Mouse (Mus musculus) layer of hippocampus, postnatal 10 days (tissue): Measurements from ENCODE around the gene Dnajb13. TPM values are rescaled to one million over a fixed set of nuclear protein-coding genes. Genes with fewer than 3 reads are reported as not detected.

Experiments used
- DNase-seq, 2 experiments: peaks; one replicate each; pipeline ENCODE4 v3.0.0; 2021; ENCODE audit warnings: low spot score in 2 of 2
- total RNA-seq, 2 experiments: library from RNA; stranded (reverse); gene quantifications; 2 replicates each; pipeline ENCODE4 v1.2.3; 2021

The Dnajb13 gene
- total RNA-seq, 2 experiments from 2014 or later = 0.50 to 0.87 TPM

DNA sequence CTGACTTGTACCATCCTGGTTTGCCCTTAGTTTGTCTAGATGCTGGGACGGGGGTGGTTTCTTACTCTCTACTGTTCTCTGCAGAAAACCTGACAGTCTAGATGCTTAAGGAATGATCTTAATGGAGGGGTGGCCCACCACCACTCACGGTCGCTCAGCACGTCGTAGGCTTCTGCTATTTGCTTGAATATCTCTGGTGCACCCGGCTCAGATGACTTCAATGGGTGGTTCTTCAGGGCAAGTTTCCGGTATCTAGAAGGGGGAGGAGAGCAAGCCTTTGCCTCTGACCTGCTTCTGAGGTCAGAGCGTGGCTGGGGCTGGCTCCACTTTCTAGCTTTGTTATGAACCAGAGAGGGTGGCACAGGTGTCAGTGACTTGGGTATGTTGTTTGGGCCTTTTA lies 3.2 kb downstream of the Dnajb13 start:
- no peak for DNase-seq

DNA sequence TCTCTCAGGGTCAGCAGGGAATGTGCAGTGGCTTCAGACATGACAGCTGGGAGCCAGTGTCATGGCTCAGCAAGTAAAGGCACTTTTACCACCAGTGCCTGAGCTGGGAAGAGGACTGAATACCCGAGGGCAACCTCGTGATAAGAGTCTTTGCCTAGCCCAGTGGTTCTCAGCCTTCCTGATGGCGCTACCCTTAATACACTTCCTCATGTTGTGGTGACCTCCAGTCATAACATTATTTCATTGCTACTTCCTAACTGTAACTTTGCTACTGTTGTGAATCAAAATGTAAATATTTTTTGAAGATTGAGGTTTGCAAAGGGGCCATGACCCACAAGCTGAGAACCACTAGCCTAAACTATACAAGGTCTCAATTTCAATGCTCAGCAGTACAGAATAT lies 6.1 kb downstream of the Dnajb13 start:
- DNase-seq = no peak

DNA sequence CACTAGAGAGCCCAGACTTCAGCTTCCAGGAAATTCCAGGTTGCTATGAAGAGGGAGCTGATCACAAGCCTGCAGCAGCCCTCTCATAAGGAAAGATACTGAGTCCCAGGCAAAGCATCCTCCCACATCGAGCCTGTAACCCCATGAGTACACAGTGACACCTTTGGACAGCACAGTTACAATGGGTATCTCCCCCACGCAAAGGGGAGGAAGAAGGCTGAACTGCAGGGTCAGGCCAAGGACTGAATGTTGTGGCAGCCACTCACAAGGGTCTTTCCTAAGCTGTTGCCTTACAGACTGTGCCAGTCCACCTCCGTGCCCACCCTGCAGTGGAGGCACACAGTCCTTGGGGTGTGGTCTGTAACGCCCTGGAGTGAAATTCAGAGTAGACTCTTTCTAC lies 8.3 kb downstream of the Dnajb13 start:
- DNase-seq = no peak

DNA sequence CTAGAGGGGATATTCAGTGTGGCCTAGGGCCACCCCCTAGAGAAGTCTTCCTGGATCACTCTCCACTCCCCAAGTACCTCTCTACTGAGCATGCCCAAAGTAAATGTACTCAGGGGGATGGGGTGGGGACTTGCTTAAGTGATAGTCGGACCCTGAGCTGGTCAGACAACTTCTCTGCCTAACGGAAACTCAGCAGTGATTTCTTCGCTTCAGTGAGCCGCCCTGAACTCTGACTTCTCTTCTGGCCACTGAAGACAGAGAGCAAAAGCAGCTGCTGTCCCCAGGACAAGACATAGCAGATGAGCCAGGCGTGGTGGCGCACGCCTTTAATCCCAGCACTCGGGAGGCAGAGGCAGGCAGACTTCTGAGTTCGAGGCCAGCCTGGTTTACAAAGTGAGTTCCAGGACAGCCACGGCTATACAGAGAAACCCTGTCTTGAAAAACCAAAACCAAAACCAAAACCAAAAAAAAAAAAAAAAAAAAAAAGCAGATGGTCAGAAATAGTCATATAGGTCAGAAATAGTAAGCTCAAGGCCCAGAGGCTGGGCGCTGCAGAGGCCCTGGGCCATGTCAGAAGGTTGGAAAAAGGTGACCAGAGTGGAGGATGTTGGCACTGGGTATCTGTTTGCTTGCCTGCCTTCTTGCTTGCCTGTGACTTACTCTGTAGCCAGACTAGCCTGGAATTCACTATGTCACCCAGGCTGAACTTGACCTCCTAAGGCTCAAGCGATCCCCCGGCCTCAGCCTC lies 9.8 kb downstream of the Dnajb13 start:
- DNase-seq = no peak

DNA sequence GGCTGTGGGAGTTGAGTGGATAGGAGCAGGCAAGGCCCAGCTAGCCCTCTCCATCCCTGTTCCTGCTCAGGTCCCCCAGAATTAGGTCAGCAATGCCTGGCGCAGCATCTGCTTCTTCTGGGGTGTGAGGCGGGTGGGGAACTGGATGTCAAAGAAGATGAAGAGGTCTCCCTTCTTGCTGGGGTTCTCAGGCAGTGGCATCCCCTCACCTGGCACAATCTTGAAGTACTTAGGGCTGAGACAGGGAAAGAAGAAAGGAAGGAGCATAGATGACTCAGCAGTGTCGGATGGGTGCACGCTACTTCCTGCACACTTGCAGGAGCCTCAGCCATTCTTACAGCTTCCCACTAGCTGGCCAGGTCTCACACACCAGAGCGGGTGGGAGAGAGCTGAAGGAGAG lies 11.7 kb downstream of the Dnajb13 start:
- no peak for DNase-seq

DNA sequence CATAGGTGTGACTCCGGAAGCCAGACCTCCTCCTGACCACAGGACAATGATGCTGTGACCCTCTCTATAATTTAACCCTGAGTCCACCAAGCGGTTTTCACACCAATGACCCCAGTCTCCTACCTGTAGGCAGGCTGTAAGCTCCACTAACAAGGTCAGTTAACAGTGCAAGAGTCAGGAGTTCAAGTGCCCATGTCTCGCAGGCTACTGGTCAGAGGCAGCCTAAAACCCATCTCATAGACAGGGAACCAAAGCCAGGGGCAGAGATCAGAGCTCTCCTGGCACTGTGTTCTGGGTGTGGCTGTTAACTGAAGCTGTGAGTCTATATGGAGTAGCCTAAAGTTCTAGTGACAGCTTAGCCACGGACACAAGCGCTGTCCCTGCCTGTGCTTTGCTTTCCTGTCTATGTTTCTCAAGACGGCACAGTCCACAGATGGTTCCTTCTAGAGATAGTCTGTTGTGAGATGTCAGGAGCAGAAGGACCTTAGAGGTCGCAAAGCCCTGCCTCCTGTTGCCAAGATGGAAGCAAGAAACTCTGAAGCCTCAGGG lies 12.3 kb downstream of the Dnajb13 start:
- no peak for DNase-seq

DNA sequence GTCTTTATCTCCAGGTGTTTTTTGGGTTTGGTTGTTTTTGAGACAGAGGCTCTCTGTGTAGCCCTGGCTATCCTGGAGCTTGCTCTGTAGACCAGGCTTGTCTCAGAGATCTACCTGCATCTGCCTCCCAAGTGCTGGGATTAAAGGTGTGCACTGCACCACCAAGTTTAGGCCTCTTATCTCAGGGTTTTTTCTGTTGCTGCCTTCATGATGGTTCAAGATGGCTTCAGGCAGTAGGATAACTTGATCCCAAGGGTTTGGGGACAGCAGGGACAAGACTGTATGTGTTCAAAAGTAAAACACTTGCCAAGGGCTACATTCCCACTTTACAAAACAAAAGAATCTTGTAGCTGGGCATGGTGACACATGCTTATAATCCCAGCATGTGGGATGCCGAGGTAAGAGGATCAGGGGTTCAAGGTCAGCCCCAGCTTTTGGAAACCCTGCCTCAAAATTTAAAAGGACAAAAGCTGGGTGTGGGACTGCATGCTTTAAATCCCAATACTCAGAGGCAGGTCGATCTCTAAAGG lies 12.9 kb downstream of the Dnajb13 start:
- no peak for DNase-seq

DNA sequence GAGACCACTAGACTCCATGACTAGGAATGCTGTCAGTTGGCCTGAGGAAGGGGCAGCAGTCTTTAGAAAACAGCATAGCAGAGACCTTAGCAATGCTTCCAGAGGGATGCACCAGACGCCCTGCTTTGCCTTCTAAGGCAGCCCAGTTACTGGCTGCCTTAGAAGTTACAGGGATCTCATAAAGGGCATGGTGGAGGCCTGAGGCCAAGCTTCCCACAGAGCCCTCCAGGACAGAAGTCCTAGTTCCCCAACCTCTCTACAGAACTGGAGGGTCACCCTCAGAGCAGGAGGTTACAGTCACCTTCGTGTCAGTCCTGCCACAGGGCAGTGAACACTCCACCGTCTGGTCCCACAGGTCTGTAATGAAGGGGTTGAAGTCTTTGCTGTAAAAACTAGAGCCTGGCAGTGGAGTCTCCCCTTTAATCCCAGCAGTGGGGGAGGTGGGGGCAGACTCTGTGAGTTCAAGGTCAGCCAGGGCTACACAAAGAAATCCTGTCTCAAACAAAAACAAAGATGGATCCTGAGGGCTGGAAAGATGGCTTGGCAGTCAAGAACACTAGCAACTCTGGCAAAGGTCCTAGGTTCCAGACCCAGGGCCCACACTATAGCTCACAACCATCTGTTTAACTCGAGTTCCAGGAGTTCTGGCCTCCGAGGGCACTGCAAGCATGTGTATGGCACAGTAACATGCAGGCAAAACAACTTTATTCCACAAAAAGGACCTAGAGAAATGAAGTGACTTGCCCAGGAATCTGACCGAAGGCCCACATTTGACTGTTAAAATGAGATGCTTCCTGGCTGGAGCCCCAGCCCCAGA lies 13.5 kb downstream of the Dnajb13 start:
- no peak for DNase-seq

DNA sequence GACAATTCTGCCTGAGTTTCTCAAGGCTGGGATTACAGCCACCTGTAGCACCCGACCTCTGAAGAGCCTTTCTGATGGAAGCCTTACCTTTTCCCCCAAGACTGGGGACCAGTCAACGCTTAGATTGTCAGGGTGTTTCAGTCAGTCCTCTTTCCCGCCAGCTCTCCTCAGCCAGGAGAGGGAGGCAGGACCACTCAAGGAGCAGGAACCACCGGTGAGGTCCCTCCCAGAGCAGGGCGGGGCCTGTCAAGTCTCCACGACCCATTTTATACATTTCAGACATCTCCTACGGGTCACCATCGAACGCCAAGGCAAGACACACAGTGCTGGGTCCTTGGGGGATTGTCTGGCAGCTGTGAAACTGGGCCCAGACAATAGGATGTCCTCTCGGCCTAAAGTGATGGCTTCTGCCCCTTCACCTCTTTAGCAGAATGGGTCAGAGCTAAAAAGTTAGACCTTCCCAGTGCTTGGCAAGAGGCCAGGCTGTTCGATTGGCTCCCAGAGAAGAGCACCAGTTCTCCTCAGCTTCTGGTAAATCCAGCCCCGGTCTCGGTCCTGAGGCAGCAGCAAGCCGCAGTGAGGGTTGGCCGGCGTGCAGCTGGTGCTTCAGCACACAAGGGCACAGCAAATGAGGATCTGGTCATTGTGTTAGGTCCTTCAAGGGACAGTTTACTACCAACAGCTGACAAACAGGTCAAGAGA lies 14.3 kb downstream of the Dnajb13 start:
- DNase-seq = no peak

DNA sequence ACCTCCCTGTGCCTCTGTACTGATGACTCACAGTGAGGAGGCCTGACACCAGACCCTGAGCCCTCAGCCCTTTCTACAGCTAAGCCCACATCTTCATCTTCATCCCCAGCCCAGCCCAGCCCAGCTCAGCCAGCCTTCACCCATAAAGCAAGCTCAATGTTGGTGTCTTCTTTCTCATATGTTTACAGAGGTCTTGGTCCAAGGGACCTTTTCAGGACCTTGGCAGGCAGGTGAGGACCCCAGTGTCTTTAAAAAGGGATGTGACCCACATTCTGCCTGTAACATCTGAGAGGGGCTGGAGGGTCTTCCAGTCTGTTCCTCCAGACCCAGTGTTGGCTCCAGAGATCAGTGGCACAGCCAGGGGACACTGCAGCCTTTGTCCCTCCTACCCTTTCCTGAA lies 15.3 kb downstream of the Dnajb13 start:
- DNase-seq = no peak

DNA sequence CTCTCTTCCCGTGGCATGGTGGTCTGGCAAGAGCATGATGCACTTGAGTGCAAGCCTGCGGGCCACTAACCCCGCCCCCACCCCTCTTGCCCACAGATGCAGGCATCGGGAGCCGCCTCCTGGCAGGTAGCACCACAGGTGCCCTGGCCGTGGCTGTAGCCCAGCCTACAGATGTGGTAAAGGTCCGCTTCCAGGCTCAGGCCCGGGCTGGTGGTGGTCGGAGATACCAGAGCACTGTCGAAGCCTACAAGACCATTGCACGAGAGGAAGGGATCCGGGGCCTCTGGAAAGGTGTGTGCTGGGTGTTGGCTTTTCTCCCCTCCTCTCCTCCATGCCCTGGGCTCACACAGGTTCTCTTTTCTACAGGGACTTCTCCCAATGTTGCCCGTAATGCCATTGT lies 16.8 kb downstream of the Dnajb13 start:
- no peak for DNase-seq

DNA sequence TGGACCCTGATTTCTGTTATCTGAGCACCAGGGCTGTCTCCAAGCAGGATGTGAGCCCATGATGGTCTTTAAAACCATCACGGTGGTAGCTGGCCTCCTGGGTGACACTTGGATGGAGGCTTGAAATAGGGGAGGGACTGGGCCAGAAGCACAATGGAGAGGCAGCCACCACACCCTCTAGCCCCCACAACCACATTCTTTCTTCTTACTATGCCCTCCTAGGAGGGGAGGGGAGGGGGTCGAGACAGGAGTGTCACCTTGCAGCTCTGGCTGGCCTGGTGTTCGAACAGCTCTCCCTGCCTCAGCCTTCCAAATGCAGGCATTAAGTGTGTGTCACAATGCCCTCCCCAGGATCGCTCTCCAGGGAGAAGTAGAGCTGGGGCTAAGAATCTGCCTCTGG lies 17.4 kb downstream of the Dnajb13 start:
- DNase-seq = no peak

DNA sequence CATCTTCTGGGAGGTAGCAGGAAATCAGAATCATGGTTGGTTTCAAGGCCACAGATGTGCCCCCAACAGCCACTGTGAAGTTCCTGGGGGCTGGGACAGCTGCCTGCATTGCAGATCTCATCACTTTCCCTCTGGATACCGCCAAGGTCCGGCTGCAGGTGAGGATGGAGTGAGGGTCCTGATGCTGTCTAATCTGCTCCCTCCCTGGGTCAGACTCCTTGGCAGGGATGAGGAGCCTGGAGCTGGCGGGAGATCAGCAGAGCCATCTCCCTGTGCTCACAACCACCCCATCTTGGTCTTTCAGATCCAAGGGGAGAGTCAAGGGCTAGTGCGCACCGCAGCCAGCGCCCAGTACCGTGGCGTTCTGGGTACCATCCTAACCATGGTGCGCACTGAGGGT lies 18.0 kb downstream of the Dnajb13 start:
- DNase-seq = no peak

DNA sequence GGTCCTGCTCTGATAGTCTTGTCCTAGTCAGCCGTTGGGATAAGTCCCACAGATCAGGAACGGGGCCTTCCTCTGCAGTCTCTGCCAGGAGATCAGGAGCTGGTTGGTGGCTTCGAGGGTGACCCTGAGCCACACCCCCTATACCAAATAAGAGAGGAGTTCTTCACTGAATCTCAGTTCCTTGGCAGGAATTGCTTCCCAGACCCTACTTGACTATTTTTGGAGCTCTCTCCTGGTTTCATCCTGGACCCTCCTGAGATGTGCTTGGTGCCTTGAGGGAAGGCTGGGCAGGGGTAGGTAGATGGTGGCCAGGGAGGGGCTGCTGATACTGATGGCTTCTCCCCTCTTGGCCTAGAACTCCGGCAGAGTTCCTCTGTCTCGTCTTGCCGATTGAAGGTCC lies 18.4 kb downstream of the Dnajb13 start:
- no peak for DNase-seq

DNA sequence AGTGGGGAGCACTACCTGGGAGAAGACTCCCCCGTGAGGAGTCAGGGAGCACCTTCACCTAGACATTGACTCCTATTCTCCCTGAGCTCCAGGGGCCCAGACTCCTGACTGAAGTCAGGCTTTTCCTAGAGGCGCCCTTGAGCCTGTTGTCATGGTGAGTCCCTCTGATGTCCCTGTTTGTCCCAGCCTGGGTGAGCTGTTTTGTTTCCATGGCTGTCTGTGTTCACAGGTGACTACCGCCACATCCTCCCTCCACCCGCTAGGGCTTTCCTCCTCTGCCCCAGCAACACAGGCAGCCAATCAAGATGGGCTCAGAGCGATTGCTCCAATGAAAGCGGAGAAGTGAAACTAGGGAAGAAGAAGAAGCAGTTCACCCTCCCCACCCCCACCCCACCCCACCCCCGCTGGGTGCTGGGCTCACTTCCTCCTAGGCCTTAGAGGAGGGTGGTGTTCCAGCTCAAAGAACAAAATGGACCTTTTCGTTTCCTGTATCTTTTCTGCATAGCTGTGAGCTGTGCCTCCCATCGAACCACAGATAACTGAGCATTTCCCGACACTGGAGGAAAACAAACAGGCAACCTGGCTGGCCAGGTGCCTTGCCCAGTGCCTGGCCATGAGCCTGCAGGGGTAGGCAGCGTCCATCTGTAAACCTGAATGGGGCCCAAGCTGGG lies 19.0 kb downstream of the Dnajb13 start:
- DNase-seq = peak; percentile 63 to 69

DNA sequence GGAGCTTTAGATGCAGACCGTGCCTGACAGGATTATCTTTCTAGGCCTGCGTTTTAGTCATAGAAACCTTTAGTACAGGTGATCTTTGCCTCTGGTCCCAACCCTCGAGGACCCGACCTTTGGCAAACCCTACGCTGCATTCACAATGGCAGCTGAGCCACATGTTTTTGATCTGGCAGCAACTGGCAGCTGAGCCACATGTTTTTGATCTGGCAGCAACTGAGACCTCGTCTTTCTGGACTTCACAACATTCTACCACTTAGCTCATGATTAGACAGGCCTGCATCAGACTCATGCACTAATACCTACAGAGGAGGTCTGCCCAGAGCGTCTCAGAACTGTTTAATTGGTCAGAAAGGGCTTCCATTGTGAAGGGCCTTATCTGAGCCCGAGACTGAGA lies 19.7 kb downstream of the Dnajb13 start:
- DNase-seq = no peak

DNA sequence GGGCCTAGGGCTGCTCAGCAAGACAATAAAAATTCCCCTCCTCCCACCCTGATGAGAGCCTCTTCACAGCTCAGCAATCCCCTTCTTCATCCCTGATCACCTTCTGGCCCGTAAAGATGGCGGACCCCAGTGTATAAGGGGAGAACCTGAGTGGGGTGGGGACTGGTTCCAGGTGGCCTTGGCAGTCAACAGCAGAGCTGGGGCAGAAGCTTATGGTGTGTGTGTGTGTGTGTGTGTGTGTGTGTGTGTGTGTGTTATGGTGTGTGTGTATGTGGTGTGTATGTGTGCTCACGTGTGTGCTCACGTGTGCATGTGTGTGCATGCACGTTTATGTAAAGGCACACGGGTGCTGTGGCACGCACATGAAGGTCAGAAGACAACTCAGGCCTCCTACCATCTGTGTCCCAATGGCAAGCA lies 20.3 kb downstream of the Dnajb13 start:
- DNase-seq = no peak

DNA sequence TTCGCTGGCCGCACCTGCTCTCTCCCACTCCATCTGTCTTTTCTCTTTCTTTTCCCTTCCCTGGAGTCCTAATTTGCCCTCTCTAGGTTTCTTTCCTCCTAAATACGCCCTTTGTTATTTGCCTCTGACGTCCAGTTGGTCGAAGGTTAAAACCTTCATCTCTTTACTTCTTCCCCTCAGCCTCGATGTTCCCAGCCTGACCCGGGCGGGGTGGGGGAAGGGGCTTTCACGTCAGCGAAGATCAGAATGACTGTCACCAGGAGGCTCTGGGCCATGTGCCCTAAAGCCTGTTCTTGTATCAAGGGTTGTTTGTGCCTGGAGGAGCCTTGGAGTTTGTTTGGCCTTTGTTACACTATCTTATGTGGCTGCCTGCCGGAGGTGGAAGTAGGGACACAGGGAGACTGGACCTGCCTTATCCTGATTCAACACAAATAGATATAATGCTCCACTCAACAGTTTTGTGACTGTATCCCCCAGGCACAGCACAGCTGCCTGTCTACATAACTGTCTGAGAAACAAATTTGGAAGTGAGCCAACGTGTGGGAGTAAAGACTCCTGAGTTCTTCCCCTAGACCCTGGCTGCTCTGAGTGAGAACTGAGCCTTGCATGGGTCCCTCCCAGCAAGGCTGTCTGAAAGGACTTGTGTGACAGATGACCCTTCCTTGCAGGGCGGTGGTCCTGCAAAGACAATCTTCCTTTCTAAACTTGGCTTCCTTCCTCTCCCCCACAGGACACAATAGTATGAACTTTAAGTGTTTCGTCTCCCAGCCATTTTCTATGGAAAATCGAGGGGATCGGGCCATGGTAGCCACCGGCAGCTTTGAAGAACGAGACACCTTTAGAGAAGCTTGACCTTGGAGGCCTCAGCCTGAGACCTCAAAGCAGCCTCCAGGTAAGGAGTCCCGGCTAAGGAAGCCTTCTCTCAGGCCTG lies 21.0 kb downstream of the Dnajb13 start:
- DNase-seq = peak in 1 of 2 experiments; percentile 22

DNA sequence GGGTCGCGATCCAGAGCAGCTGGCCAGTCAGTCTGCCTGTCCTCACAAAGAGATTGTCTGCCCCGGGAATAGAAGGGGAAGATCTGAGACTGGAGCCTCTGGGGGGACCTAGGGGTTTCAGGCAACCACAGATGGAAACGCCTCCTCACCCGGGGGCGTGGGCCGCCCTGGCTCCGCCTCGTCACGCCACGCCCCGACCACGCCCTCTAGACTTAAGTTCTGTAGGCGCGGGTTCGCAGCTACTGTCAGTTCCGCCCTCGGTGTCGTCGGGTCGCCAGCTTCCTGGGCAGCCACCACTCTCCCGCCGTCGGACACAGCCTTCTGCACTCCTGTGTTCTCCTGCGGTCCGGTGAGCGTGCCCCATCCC lies 21.7 kb downstream of the Dnajb13 start, which contains the start of gene Ucp2:
Gene Ucp2, plus strand, starts transcription at position 221 of the 367 bp plus-strand sequence.
- peak; percentile 60 to 67 for DNase-seq
